Mouse (Mus musculus): ENCODE data around the gene Ccl11.

The Ccl11 gene

GRCm38 (mm10) chr11:82057646-82058045 lies at the start of gene Ccl11:
Gene Ccl11, plus strand, starts transcription at chr11:82057823.
- DNase-seq = no peak

GRCm38 (mm10) chr11:82010115-82010514 lies 47.5 kb upstream of the Ccl11 start:
- no peak for DNase-seq

- no peak for DNase-seq
Observed at GRCm38 (mm10) chr11:82011411-82012193, 46.0 kb upstream of the Ccl11 start.

- DNase-seq = no peak
Observed at GRCm38 (mm10) chr11:82013756-82014155, 43.9 kb upstream of the Ccl11 start.

- no peak for DNase-seq
Observed at GRCm38 (mm10) chr11:82015066-82015465, 42.6 kb upstream of the Ccl11 start.

GRCm38 (mm10) chr11:82016181-82016780 lies 41.3 kb upstream of the Ccl11 start:
- DNase-seq = no peak

GRCm38 (mm10) chr11:82019389-82019788 lies 38.2 kb upstream of the Ccl11 start:
- no peak for DNase-seq

- DNase-seq = no peak
Observed at GRCm38 (mm10) chr11:82019793-82020192, 37.8 kb upstream of the Ccl11 start.

GRCm38 (mm10) chr11:82021406-82021805 lies 36.2 kb upstream of the Ccl11 start:
- no peak for DNase-seq

GRCm38 (mm10) chr11:82022504-82023056 lies 35.0 kb upstream of the Ccl11 start:
- DNase-seq = no peak

GRCm38 (mm10) chr11:82023769-82024168 lies 33.9 kb upstream of the Ccl11 start:
- DNase-seq = no peak

GRCm38 (mm10) chr11:82030171-82030570 lies 27.5 kb upstream of the Ccl11 start:
- no peak for DNase-seq

GRCm38 (mm10) chr11:82032136-82032535 lies 25.5 kb upstream of the Ccl11 start:
- no peak for DNase-seq

GRCm38 (mm10) chr11:82032678-82033344 lies 24.8 kb upstream of the Ccl11 start:
- DNase-seq = no peak

- DNase-seq = no peak
Observed at GRCm38 (mm10) chr11:82034446-82034845, 23.2 kb upstream of the Ccl11 start.

GRCm38 (mm10) chr11:82035356-82035755 lies 22.3 kb upstream of the Ccl11 start, which contains the start of gene Ccl2:
Gene Ccl2, plus strand, starts transcription at chr11:82035571.
- peak; percentile 10 to 20 for DNase-seq

GRCm38 (mm10) chr11:82035857-82036256 lies 21.8 kb upstream of the Ccl11 start:
- DNase-seq = no peak

- DNase-seq = no peak
Observed at GRCm38 (mm10) chr11:82038535-82038934, 19.1 kb upstream of the Ccl11 start, which contains the start of gene Gm17268. Gene Gm17268, minus strand, starts transcription at chr11:82038562.

GRCm38 (mm10) chr11:82039132-82039660 lies 18.4 kb upstream of the Ccl11 start:
- no peak for DNase-seq

GRCm38 (mm10) chr11:82041671-82042080 lies 15.9 kb upstream of the Ccl11 start:
- no peak for DNase-seq

GRCm38 (mm10) chr11:82045471-82045870 lies 12.2 kb upstream of the Ccl11 start, which contains the start of gene Ccl7:
Gene Ccl7, plus strand, starts transcription at chr11:82045712.
- DNase-seq = peak; percentile 3 to 9

GRCm38 (mm10) chr11:82047746-82048415 lies 9.7 kb upstream of the Ccl11 start:
- DNase-seq = no peak
